Mouse (Mus musculus): Measurements from ENCODE around the gene Ltbp3. TPM values are rescaled to one million over a fixed set of nuclear protein-coding genes. Genes with fewer than 3 reads are reported as not detected.

The Ltbp3 gene
- polyA plus RNA-seq, 1 experiment from 2014 or later, result 9.7 TPM

- Histone ChIP-seq H3K4me3 (ENCODE audit: low read depth, low read length) (no peak overlapping the region), H3K4me2 (ENCODE audit: low read depth, severe bottlenecking) (peak overlapping the region; percentile 26; the same call in 1 of the 2 replicates), H3K27ac (replicated peaks; ENCODE audit: low read depth, low read length) (no peak overlapping the region), H3K9me3 (ENCODE audit: control insufficient read depth, low read length) (no peaks in the 10 kb centered on the region), H3K36me3 (ENCODE audit: control insufficient read depth, insufficient read depth, low read length) (no peaks in the 10 kb centered on the region), H3K27me3 (ENCODE audit: control insufficient read depth, insufficient read depth, low read length) (peaks cover 29% of the 10 kb centered on the region), H3K4me1 (ENCODE audit: control insufficient read depth, insufficient read depth, low read length) (peaks cover 16% of the 10 kb centered on the region), H3K9ac (ENCODE audit: low read length) (no peak overlapping the region)
- DNase-seq (ENCODE audit: low spot score), result peak; percentile 50
- no peak for ATAC-seq (ENCODE audit: insufficient number of reproducible peaks, low FRiP score, low TSS enrichment, low read depth)
- WGBS, result 6% methylated on average over 20 of the region's 20 CpGs
Measured at GRCm38 (mm10) chr19:5751742-5752141, 11.0 kb downstream of the Ltbp3 start.

GRCm38 (mm10) chr19:5756321-5756985, 15.7 kb downstream of the Ltbp3 start:
- peaks cover 14% of the 10 kb centered on the region for H3K4me1 ChIP-seq (ENCODE audit: control insufficient read depth, insufficient read depth, low read length)
- peak overlapping the region; percentile 48 for H3K4me2 ChIP-seq (ENCODE audit: low read depth, severe bottlenecking)
- WGBS, result 6% methylated on average over 27 of the region's 29 CpGs
- peaks cover 23% of the 10 kb centered on the region for H3K36me3 ChIP-seq (ENCODE audit: control insufficient read depth, insufficient read depth, low read length)
- H3K27me3 ChIP-seq (ENCODE audit: control insufficient read depth, insufficient read depth, low read length), result peaks cover 36% of the 10 kb centered on the region
- ATAC-seq (ENCODE audit: insufficient number of reproducible peaks, low FRiP score, low TSS enrichment, low read depth) (no peak), DNase-seq (ENCODE audit: low spot score) (peak; percentile 32)
- no peak overlapping the region for H3K27ac ChIP-seq (replicated peaks; ENCODE audit: low read depth, low read length)
- H3K9me3 ChIP-seq (ENCODE audit: control insufficient read depth, low read length), result no peaks in the 10 kb centered on the region
- H3K9ac ChIP-seq (ENCODE audit: low read length), result peak overlapping the region; percentile 28; the same call in 1 of the 2 replicates
- peak overlapping the region; percentile 17 for H3K4me3 ChIP-seq (ENCODE audit: low read depth, low read length)

GRCm38 (mm10) chr19:5756991-5757636, 16.4 kb downstream of the Ltbp3 start:
- H3K4me3 ChIP-seq (ENCODE audit: low read depth, low read length), result peak overlapping the region; percentile 17
- H3K36me3 ChIP-seq (ENCODE audit: control insufficient read depth, insufficient read depth, low read length), result peaks cover 23% of the 10 kb centered on the region
- DNase-seq (ENCODE audit: low spot score) (peak; percentile 36), ATAC-seq (ENCODE audit: insufficient number of reproducible peaks, low FRiP score, low TSS enrichment, low read depth) (no peak)
- peak overlapping the region; percentile 48 for H3K4me2 ChIP-seq (ENCODE audit: low read depth, severe bottlenecking)
- H3K27ac ChIP-seq (replicated peaks; ENCODE audit: low read depth, low read length), result no peak overlapping the region
- H3K9me3 ChIP-seq (ENCODE audit: control insufficient read depth, low read length), result no peaks in the 10 kb centered on the region
- 10% methylated on average over 36 of the region's 36 CpGs for WGBS
- H3K4me1 ChIP-seq (ENCODE audit: control insufficient read depth, insufficient read depth, low read length), result peaks cover 11% of the 10 kb centered on the region
- H3K27me3 ChIP-seq (ENCODE audit: control insufficient read depth, insufficient read depth, low read length), result peaks cover 32% of the 10 kb centered on the region
- peak overlapping the region; percentile 55; the same call in 1 of the 2 replicates for H3K9ac ChIP-seq (ENCODE audit: low read length)

GRCm38 (mm10) chr19:5758878-5759403, 18.2 kb downstream of the Ltbp3 start:
- peaks cover 11% of the 10 kb centered on the region for H3K4me1 ChIP-seq (ENCODE audit: control insufficient read depth, insufficient read depth, low read length)
- no peak for DNase-seq (ENCODE audit: low spot score)
- no peak overlapping the region for H3K4me3 ChIP-seq (ENCODE audit: low read depth, low read length)
- no peaks in the 10 kb centered on the region for H3K9me3 ChIP-seq (ENCODE audit: control insufficient read depth, low read length)
- peaks cover 28% of the 10 kb centered on the region for H3K27me3 ChIP-seq (ENCODE audit: control insufficient read depth, insufficient read depth, low read length)
- no peak overlapping the region for H3K9ac ChIP-seq (ENCODE audit: low read length)
- H3K27ac ChIP-seq (replicated peaks; ENCODE audit: low read depth, low read length), result no peak overlapping the region
- no peak for ATAC-seq (ENCODE audit: insufficient number of reproducible peaks, low FRiP score, low TSS enrichment, low read depth)
- H3K36me3 ChIP-seq (ENCODE audit: control insufficient read depth, insufficient read depth, low read length), result peaks cover 30% of the 10 kb centered on the region
- H3K4me2 ChIP-seq (ENCODE audit: low read depth, severe bottlenecking), result no peak overlapping the region
- WGBS, result 94% methylated on average over 14 of the region's 14 CpGs

- WGBS, result 92% methylated on average over 6 of the region's 6 CpGs
- H3K4me1 ChIP-seq (ENCODE audit: control insufficient read depth, insufficient read depth, low read length), result no peaks in the 10 kb centered on the region
- H3K27me3 ChIP-seq (ENCODE audit: control insufficient read depth, insufficient read depth, low read length), result peaks cover 7% of the 10 kb centered on the region; the same call in 1 of the 2 replicates
- H3K27ac ChIP-seq (replicated peaks; ENCODE audit: low read depth, low read length), result no peak overlapping the region
- no peak overlapping the region for H3K4me3 ChIP-seq (ENCODE audit: low read depth, low read length)
- H3K9ac ChIP-seq (ENCODE audit: low read length), result no peak overlapping the region
- no peak for DNase-seq (ENCODE audit: low spot score)
- H3K36me3 ChIP-seq (ENCODE audit: control insufficient read depth, insufficient read depth, low read length), result peaks cover 42% of the 10 kb centered on the region
- ATAC-seq (ENCODE audit: insufficient number of reproducible peaks, low FRiP score, low TSS enrichment, low read depth), result no peak
- H3K9me3 ChIP-seq (ENCODE audit: control insufficient read depth, low read length), result no peaks in the 10 kb centered on the region
- no peak overlapping the region for H3K4me2 ChIP-seq (ENCODE audit: low read depth, severe bottlenecking)
Measured at GRCm38 (mm10) chr19:5763163-5763562, 22.5 kb downstream of the Ltbp3 start.

GRCm38 (mm10) chr19:5767271-5767670, 26.6 kb downstream of the Ltbp3 start:
- DNase-seq (ENCODE audit: low spot score) (no peak), ATAC-seq (ENCODE audit: insufficient number of reproducible peaks, low FRiP score, low TSS enrichment, low read depth) (no peak)
- 90% methylated on average over 4 of the region's 4 CpGs for WGBS
- Histone ChIP-seq H3K9ac (ENCODE audit: low read length) (no peak overlapping the region), H3K4me1 (ENCODE audit: control insufficient read depth, insufficient read depth, low read length) (peaks cover 10% of the 10 kb centered on the region), H3K27me3 (ENCODE audit: control insufficient read depth, insufficient read depth, low read length) (no peaks in the 10 kb centered on the region), H3K4me3 (ENCODE audit: low read depth, low read length) (no peak overlapping the region), H3K9me3 (ENCODE audit: control insufficient read depth, low read length) (no peaks in the 10 kb centered on the region), H3K36me3 (ENCODE audit: control insufficient read depth, insufficient read depth, low read length) (peaks cover 23% of the 10 kb centered on the region), H3K4me2 (ENCODE audit: low read depth, severe bottlenecking) (no peak overlapping the region), H3K27ac (replicated peaks; ENCODE audit: low read depth, low read length) (no peak overlapping the region)

- H3K9me3 ChIP-seq (ENCODE audit: control insufficient read depth, low read length), result no peaks in the 10 kb centered on the region
- no peak overlapping the region for H3K27ac ChIP-seq (replicated peaks; ENCODE audit: low read depth, low read length)
- H3K36me3 ChIP-seq (ENCODE audit: control insufficient read depth, insufficient read depth, low read length), result peaks cover 7% of the 10 kb centered on the region
- no peak for ATAC-seq (ENCODE audit: insufficient number of reproducible peaks, low FRiP score, low TSS enrichment, low read depth)
- peak overlapping the region; percentile 62 for H3K4me2 ChIP-seq (ENCODE audit: low read depth, severe bottlenecking)
- no peaks in the 10 kb centered on the region for H3K27me3 ChIP-seq (ENCODE audit: control insufficient read depth, insufficient read depth, low read length)
- WGBS, result 58% methylated on average over 9 of the region's 9 CpGs
- H3K4me3 ChIP-seq (ENCODE audit: low read depth, low read length), result peak overlapping the region; percentile 93
- H3K9ac ChIP-seq (ENCODE audit: low read length), result peak overlapping the region; percentile 84
- peaks cover 10% of the 10 kb centered on the region for H3K4me1 ChIP-seq (ENCODE audit: control insufficient read depth, insufficient read depth, low read length)
- no peak for DNase-seq (ENCODE audit: low spot score)
Measured at GRCm38 (mm10) chr19:5770311-5770710, 29.6 kb downstream of the Ltbp3 start.

- H3K4me1 ChIP-seq (ENCODE audit: control insufficient read depth, insufficient read depth, low read length), result peaks cover 10% of the 10 kb centered on the region
- DNase-seq (ENCODE audit: low spot score), result peak; percentile 96
- WGBS, result 1% methylated on average over 64 of the region's 64 CpGs
Measured at GRCm38 (mm10) chr19:5770925-5771860, 30.5 kb downstream of the Ltbp3 start, which contains the start of gene Scyl1. Gene Scyl1 (minus strand): TSS chr19:5771419.

More at GRCm38 (mm10) chr19:5770925-5771860, 30.5 kb downstream of the Ltbp3 start, which contains the start of gene Scyl1:
- Histone ChIP-seq H3K9me3 (ENCODE audit: control insufficient read depth, low read length) (no peaks in the 10 kb centered on the region), H3K27ac (replicated peaks; ENCODE audit: low read depth, low read length) (peak within 1 kb of the TSS; percentile 59), H3K36me3 (ENCODE audit: control insufficient read depth, insufficient read depth, low read length) (peaks cover 4% of the 10 kb centered on the region; the same call in 1 of the 2 replicates), H3K4me3 (ENCODE audit: low read depth, low read length) (peak within 1 kb of the TSS; percentile 93), H3K4me2 (ENCODE audit: low read depth, severe bottlenecking) (peak within 1 kb of the TSS; percentile 62), H3K27me3 (ENCODE audit: control insufficient read depth, insufficient read depth, low read length) (no peaks in the 10 kb centered on the region), H3K9ac (ENCODE audit: low read length) (peak within 1 kb of the TSS; percentile 84)
- peak; percentile 93 for ATAC-seq (ENCODE audit: insufficient number of reproducible peaks, low FRiP score, low TSS enrichment, low read depth)
